Mouse (Mus musculus): ENCODE results near the gene Lrp2bp. TPM values are rescaled to one million over a fixed set of nuclear protein-coding genes. Genes with fewer than 3 reads are reported as not detected.

The Lrp2bp gene
- polyA plus RNA-seq, 1 experiment: not detected

- H3K9me3 ChIP-seq (ENCODE audit: control insufficient read depth, low read length): no peaks in the 10 kb centered on the region
- H3K4me3 ChIP-seq (replicated peaks): no peak overlapping the region
- H3K36me3 ChIP-seq (ENCODE audit: control insufficient read depth): no peaks in the 10 kb centered on the region
- no peaks in the 10 kb centered on the region for H3K27me3 ChIP-seq (ENCODE audit: control insufficient read depth)
- TF ChIP-seq TAL1 (IDR thresholded peaks at IDR 0.05; ENCODE audit: low read length) (no peak), GATA1 (IDR thresholded peaks at IDR 0.05; ENCODE audit: low read length) (no peak)
- H3K4me1 ChIP-seq (ENCODE audit: control insufficient read depth): no peaks in the 10 kb centered on the region
Measured at GRCm38 (mm10) chr8:46075223-46075622, 76.1 kb downstream of the Lrp2bp start.

DNA sequence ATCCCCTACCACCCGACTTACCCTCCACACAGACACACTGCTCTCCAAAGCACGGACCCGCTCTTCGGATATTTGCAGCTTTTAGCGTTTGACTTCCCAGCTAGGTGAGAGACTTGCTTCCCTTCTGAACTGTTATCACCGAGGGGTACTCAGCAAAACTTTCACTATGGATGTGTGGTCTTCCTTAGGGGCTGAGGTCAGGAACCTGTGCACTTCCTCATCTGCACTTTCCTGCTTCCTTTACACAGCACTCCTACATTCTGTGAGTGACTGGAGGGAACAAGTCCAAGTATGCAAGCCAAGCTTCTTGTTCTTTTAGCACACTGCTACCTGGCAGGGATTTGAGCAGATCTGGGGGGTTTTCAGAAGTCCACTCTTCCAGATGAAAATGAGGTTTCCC, 79.8 kb downstream of the Lrp2bp start:
- Histone ChIP-seq H3K27me3 (ENCODE audit: control insufficient read depth) (no peaks in the 10 kb centered on the region), H3K36me3 (ENCODE audit: control insufficient read depth) (no peaks in the 10 kb centered on the region), H3K4me3 (replicated peaks) (no peak overlapping the region), H3K4me1 (ENCODE audit: control insufficient read depth) (no peaks in the 10 kb centered on the region), H3K9me3 (ENCODE audit: control insufficient read depth, low read length) (no peaks in the 10 kb centered on the region)
- TF ChIP-seq TAL1 (IDR thresholded peaks at IDR 0.05; ENCODE audit: low read length) (no peak), GATA1 (IDR thresholded peaks at IDR 0.05; ENCODE audit: low read length) (no peak)

Other genes starting within 250 kb of the Lrp2bp start
- not detected in 2 replicates for gene Pdlim3, start 113.8 kb upstream of the Lrp2bp start, polyA plus RNA-seq (2012)
- not detected in 2 replicates for gene Ccdc110, start 64.7 kb upstream of the Lrp2bp start, polyA plus RNA-seq (2012)
- gene 1700029J07Rik, start 24.1 kb upstream of the Lrp2bp start, polyA plus RNA-seq (2012): 0.03 TPM in 1 of 2 replicates, not detected in the other
- 0.07 and 0.20 TPM in 2 replicates for gene Ufsp2, start 23.8 kb upstream of the Lrp2bp start, polyA plus RNA-seq (2012)
- gene Ankrd37, start 6.4 kb downstream of the Lrp2bp start, polyA plus RNA-seq (2012): 0.30 and 0.45 TPM in 2 replicates
- 0.07 and 0.15 TPM in 2 replicates for gene Cfap97, start 152.5 kb downstream of the Lrp2bp start, polyA plus RNA-seq (2012)
- gene Snx25, start 152.9 kb downstream of the Lrp2bp start, polyA plus RNA-seq (2012): 0.32 and 0.38 TPM in 2 replicates
- 0.24 and 0.45 TPM in 2 replicates for gene Slc25a4, start 212.0 kb downstream of the Lrp2bp start, polyA plus RNA-seq (2012)